Mouse (Mus musculus) neutrophil, adult 65 days (primary cell): ENCODE measurements around the gene Fgfr2. TPM values are rescaled to one million over a fixed set of nuclear protein-coding genes. Genes with fewer than 3 reads are reported as not detected.

Experiments
- total RNA-seq: library from RNA; stranded (reverse); gene quantifications from 2 replicates; pipeline ENCODE4 v1.2.4, GENCODE M21; 2023

Fgfr2 gene
- total RNA-seq, 1 experiment from 2014 or later: not detected

GRCm38 (mm10) chr7:131410416-131411058 lies 1712.6 kb downstream of the Fgfr2 start, which contains the start of the genes Ikzf5 and Acadsb:
Gene Ikzf5 (minus strand): TSS chr7:131410521.
Gene Acadsb (plus strand): TSS chr7:131410601.

GRCm38 (mm10) chr7:131370648-131371469 lies 1752.3 kb downstream of the Fgfr2 start, which contains the start of gene Pstk:
Gene Pstk (plus strand): TSS chr7:131371141.

GRCm38 (mm10) chr7:131362615-131363300 lies 1760.4 kb downstream of the Fgfr2 start, which contains the start of gene 2310057M21Rik:
Gene 2310057M21Rik (minus strand): TSS chr7:131362759.

GRCm38 (mm10) chr7:131333564-131333963 lies 1789.6 kb downstream of the Fgfr2 start, which contains the start of gene Fam24a:
Gene Fam24a (plus strand): TSS chr7:131333864.

GRCm38 (mm10) chr7:131329416-131329815 lies 1793.7 kb downstream of the Fgfr2 start, which contains the start of gene Fam24b:
Gene Fam24b (minus strand): TSS chr7:131329516.

GRCm38 (mm10) chr7:131322192-131322591 lies 1801.0 kb downstream of the Fgfr2 start, which contains the start of gene Cuzd1:
Gene Cuzd1 (minus strand): TSS chr7:131322292.

GRCm38 (mm10) chr7:131174121-131174520 lies 1949.0 kb downstream of the Fgfr2 start, which contains the start of gene 5430419D17Rik:
Gene 5430419D17Rik (plus strand): TSS chr7:131174402.

GRCm38 (mm10) chr7:131146214-131146613 lies 1976.9 kb downstream of the Fgfr2 start, which contains the start of gene 4933402N03Rik:
Gene 4933402N03Rik (minus strand): TSS chr7:131146314.

GRCm38 (mm10) chr7:131031755-131032154 lies 2091.4 kb downstream of the Fgfr2 start, which contains the start of gene Dmbt1:
Gene Dmbt1 (plus strand): TSS chr7:131032053.

GRCm38 (mm10) chr7:130935793-130936471 lies 2187.2 kb downstream of the Fgfr2 start, which contains the start of gene Htra1:
Gene Htra1 (plus strand): TSS chr7:130936111.

GRCm38 (mm10) chr7:130865613-130866591 lies 2257.2 kb downstream of the Fgfr2 start, which contains the start of gene Plekha1:
Gene Plekha1 (plus strand): TSS chr7:130865756.

GRCm38 (mm10) chr7:130773914-130774630 lies 2349.1 kb downstream of the Fgfr2 start, which contains the start of gene Btbd16:
Gene Btbd16 (plus strand): TSS chr7:130774069.

GRCm38 (mm10) chr7:130577388-130578003 lies 2545.7 kb downstream of the Fgfr2 start, which contains the start of gene Tacc2:
Gene Tacc2 (plus strand): TSS chr7:130577438.

GRCm38 (mm10) chr7:130572821-130573220 lies 2550.3 kb downstream of the Fgfr2 start, which contains the start of gene Nsmce4a:
Gene Nsmce4a (minus strand): TSS chr7:130573118.

GRCm38 (mm10) chr7:130520049-130520425 lies 2603.1 kb downstream of the Fgfr2 start, which contains the start of gene Ate1:
Gene Ate1 (minus strand): TSS chr7:130520369.

